Mouse (Mus musculus): ENCODE data around the gene Zer1.

Zer1 gene

DNA sequence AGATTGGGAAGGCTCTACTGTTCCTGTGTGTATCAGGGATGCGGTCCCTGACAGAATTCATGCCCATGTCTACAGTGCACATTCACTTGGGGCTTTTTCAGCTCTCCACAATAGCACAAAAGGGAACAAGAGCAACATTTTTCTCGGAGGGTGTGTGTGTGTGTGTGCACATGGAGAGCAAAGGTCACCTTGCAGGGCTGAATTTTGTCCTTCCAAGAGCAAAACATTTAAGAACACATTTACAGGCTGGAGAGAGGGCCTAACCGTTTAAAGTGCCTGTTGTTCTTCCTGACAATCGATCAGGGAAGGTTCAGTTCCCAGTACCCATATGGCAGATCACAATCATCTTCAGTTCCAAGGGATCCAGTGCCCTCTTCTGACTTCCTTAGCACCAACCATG, 5.8 kb upstream of the Zer1 start:
- in situ Hi-C loops (cut with MboI, MseI): no loop called here

DNA sequence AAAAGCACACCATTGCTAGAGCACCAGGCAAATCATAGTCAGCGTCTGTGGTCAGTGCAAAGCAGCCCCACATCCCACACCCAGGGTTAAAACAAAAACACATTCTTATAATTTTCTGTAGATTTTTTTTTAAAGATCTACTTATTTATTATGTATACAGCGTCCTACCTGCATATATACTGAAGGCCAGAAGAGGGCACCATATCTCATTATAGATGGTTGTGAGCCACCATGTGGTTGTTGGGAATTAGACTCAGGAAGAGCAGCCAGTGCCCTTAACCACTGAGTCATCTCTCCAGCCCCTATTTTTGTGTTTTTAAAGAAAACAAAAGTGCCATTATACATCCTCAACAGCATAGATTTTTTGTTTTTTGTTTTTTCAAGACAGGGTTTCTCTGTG, 4.4 kb upstream of the Zer1 start:
- in situ Hi-C loops (cut with MboI, MseI): no loop called here

DNA sequence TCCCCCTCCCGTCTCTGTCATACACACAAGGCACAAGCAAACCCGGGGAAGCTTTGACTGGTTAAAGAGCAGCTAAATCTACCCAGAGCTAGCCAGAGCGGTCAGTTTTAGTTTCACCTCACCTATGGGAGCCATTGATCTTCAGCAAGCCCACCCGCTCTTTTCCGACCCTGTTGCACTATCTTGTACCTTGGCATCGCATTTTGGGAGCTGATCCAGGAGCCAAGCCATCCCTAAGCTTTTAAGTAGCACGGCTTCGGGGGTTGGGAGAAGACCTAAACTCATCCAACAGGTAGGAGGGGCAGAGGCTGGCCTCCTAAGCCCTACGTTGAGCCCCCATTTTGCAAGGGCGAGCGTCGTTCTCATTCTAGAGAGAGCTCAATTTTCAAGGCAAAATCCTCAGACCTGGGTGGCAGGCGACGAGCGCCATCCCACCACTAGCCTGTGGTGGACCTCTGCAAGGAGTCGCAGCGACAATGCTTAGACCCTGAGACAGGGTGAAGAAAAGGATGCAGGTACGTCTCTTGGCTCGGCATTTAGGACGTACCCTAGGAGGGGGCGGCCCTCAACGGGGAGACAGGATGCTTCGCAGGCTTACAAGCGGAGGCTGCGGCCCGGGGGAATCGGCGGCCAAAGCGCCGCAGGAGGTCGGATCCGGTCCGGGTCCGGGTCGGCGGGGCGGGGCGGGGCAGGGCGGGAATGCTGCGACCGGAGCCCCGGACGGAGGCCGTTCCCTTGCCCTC, 485 bp downstream of the Zer1 start:
- in situ Hi-C loops (cut with MboI, MseI): no loop called here

DNA sequence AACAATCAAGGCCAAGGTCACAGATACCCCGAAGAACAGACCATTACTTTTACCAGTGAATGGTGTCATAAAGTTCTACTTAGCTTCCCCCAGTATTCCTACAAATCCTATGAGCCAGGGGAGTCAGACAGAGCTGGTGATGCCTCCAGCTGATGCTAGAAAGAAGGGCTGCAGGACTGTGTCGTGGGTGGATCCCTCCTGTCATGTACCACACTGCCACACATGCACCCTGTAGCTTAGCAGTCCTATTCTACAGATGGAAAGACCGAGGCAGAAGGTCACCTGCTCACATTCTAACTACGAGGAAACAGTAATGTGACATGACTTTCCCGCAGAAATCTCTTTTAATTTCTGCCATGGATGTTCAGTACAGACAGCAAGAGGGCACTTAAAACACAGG, 1.6 kb downstream of the Zer1 start:
- in situ Hi-C loops (cut with MboI, MseI): no loop called here

DNA sequence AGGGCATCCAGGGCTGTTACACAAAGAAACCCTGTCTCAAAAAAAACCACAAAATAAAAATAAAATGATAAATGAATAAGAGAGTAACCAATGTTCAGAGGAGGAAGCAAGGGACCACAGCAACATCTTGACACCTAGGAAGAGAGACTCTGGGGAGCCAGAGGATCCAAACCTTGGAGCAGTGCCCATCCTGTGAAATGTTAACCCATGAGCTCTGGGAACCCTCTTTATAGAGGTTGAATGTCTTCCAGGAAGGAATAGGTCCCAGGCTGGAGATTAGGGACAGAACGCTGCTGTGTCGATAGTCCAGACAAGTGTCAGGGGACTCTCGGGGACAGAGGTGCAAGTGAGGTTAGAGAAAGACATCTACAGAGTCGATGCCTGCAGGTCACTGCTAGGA, 4.1 kb downstream of the Zer1 start:
- in situ Hi-C loops (cut with MboI, MseI): no loop called here

DNA sequence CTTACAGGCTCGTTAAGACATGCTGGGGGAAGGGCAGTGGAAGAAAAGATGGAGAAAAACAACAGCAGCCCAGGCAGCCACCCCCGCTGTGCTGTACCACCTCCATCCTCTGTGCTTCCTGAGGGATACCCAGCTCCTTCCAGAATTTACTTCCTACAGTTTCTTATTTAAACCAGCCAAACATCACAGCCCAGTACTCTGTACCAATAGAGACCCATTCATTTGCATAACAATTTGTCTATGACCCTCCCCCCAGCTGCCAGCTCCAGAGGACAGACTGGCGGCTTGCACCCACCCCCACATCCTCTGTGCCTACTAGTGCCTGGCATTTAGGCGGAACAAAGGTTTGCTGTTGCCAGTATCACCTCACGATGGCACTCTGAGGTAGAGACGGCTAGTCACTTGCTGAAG, 4.7 kb downstream of the Zer1 start:
- in situ Hi-C loops (cut with MboI, MseI): no loop called here

DNA sequence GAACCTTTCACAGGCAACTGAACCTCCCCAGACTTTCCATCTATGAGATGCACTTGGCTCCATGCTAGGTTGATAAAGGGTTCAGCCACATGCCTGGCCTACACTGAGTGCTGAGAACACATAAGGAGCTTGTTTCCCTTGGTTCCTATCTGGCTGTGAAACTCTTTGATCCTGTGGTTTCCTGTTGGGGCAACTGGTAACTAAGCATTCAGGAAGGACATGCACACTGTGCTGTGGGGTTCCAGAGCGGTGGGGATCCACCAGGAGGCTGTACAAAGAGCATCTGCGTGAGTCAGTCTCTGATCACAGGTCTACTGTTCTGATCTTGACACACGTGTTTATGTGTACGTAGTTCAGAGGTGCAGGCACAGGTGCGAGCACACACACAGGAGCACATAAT, 11.8 kb downstream of the Zer1 start:
- in situ Hi-C loops (cut with MboI, MseI): no loop called here

DNA sequence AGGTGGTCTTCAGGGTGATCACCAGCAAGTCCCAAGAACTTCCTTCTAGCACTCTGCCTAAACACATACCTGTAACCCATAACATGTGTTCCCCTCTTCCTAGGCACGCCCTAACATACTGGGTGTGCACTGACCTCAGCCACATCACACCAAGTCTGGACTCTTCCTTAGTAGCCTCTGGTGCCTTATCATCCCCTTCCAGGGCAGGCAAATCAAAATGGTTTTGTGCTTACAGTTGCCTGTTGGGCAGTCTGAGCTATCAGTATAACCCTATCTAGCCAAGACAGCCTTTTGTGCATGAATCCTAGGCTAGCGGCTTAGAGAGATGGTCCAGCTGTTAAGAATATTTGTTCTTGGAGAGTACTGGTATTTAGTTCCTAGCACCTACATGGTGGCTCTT, 12.9 kb downstream of the Zer1 start:
- in situ Hi-C loops (cut with MboI, MseI): no loop called here

DNA sequence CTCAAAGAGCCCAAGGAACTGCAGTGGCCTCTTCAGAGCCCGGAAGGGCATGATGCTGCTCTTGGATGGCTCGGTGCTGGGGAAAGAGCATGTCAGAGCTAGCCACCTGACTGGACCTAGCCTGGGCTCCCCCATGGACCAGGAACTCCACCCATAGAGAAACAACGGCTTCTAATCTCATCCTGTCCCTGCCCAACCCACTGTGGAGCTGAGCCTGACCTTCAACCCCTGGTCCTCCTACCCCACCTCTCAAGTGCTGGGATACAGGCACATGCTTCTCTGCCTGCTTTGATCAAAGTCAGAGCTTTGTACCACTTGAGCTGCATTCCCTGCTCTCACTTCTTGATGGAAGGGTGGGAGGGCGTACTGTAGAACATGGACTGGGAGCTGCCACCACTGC, 16.1 kb downstream of the Zer1 start:
- in situ Hi-C loops (cut with MboI, MseI): loop anchor here (10.0 kb wide), 1 partner anchor 57 kb away; no protein-coding TSS in a partner anchor

DNA sequence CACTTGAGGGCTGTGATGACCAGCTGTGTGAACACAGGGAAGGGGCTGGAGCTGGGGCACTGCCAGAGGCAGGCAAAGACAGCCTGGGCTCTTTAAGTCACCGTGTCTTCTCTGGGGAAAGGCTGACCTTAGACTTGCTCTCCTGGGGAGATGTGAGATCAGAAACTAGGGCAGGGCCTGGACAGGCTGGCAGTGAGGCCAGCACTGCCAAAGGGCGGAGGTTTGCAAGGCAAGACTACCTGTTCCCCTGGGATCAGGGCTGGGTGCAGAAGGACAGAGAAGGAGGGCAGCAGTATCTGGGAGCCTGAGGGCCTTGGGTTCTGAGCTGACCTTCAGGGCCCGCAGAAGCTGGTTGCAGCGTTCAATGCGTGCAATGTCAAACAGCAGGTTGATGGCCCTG, 16.7 kb downstream of the Zer1 start:
- in situ Hi-C loops (cut with MboI, MseI): loop anchor here (10.0 kb wide), 1 partner anchor 57 kb away; no protein-coding TSS in a partner anchor

DNA sequence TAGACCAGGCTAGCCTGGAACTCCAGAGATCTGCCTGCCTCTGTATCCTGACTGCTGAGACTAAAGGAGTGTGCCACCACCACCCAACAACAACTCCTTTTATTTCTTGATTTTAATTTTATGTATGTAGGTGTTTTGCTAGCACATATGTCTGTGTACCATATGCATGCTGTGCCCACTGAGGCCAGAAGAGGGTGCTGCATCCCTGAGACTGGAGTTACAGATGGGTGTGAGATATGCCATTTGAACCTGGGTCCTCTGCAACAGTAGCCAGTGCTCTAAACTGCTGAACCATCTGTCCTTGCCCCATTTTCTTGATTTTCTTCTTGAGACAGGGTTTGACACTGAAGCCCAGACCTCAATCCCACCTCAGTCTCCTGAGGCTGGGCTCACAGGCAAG, 18.0 kb downstream of the Zer1 start:
- in situ Hi-C loops (cut with MboI, MseI): loop anchor here (10.0 kb wide), 1 partner anchor 58 kb away; no protein-coding TSS in a partner anchor

DNA sequence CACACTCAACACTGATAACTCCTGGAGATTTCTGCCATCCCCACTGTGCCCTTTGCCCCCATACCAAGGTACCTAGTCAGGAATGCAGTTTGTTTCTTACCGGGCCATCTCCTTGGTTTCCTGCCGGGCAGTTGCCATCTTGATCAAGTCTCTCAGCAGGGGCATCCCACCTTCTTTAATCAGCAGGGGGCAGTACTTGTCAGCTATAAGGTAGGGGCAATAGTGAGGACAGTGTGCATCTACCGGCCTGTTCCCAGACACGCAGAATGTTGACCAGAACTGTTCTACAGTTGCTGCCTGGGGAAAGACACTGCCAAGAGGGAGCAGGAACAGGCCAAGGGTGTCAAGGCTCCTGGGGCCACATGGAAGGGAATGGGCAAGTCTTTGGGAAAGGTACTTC, 24.2 kb downstream of the Zer1 start:
- in situ Hi-C loops (cut with MboI, MseI): loop anchor here (10.0 kb wide), 1 partner anchor 65 kb away; no protein-coding TSS in a partner anchor

DNA sequence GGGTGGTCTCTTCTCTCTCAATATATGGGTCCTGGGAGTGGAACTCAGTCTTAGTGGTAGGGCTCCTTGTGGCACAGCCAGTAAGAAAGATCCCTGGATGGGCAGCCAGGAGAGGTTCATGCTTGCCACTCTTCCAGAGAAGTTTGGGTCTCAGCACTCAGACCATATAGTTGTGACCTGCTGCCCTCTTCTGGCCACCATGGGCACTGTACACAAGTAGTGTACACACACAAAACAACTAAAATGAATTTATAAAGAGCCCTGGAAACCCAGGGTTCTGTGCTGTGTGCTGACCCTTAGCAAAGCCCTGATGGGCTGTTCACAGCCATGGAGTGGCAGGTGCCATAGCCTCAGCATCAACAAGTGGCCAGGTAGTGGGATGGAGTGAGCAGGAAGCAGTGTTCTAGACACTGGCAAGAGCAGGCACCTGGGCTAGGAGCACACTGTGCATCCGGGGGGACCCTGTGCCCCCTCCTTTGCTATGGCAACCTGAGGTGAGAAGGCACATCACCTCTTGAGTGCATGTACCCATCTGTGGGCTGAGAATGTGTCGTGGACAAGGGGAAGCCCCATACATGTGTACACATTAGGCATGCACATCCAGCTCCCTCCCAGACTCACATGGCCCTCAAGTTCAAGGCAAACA, 28.4 kb downstream of the Zer1 start:
- in situ Hi-C loops (cut with MboI, MseI): loop anchor here in 1 of 2 experiments (5.0 kb wide), 1 partner anchor 54 kb away; no protein-coding TSS in a partner anchor

DNA sequence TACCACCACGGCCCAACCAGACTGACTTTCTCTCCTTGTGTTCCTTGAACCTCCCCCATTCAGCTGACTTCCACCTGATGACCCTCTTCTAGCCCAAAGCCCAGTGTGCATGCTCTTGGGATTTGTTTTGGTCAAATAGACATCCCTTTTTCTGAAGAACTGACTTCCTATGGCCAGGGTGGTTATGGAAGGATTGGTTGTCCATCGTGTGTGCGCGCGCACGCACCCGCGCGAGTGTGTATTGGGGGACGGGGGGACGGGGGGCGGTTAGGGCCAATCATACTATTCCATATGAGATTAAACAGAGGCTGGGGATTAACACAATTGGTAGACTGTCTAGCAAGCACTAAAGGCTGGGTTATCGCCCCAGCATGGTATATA, 30.2 kb downstream of the Zer1 start:
- in situ Hi-C loops (cut with MboI, MseI): loop anchor here in 1 of 2 experiments (5.0 kb wide), 1 partner anchor 47 kb away; the partner anchor contains the start of gene Wdr34

DNA sequence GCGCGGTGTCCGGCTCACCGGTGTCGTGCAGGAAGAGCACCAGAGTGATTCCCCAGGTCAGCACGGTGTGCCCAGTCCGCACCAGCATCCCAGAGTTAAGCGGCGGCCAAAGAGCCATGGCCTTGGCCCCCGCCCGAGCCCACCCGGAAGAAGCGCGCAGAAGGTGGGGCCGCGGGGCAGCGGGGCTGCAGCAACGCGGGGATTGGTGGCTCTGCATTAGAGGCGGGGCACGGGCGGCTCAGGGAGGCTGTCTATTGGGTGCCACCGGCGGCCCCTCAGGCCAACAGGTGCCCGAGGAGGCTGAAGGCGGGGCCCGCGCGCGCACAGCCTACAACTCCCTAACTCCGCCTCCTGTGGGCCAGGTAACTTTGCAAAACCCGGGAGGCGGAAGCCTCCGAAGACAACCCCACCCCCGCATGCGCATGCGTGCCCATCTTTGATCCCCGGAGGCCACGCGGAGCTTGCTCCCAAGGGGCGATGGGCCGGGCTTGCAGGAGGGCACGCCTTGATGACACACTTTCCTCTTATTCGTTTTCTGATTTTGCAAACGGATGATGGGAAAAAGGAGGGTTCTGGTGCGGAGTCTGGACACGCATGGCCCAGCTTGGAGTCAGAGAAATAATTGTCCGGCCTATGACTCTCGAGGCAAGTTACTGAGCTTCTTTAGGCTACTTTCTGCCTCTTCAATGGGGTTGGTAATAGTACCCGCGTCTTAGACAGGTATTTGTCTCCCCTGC, 30.7 kb downstream of the Zer1 start, which contains the start of gene Zdhhc12:
TSS of gene Zdhhc12 (minus strand) at position 178 of the 737 bp plus-strand sequence.
- in situ Hi-C loops (cut with MboI, MseI): loop anchor here in 1 of 2 experiments (5.0 kb wide), 1 partner anchor 46 kb away; the partner anchor contains the start of gene Wdr34

DNA sequence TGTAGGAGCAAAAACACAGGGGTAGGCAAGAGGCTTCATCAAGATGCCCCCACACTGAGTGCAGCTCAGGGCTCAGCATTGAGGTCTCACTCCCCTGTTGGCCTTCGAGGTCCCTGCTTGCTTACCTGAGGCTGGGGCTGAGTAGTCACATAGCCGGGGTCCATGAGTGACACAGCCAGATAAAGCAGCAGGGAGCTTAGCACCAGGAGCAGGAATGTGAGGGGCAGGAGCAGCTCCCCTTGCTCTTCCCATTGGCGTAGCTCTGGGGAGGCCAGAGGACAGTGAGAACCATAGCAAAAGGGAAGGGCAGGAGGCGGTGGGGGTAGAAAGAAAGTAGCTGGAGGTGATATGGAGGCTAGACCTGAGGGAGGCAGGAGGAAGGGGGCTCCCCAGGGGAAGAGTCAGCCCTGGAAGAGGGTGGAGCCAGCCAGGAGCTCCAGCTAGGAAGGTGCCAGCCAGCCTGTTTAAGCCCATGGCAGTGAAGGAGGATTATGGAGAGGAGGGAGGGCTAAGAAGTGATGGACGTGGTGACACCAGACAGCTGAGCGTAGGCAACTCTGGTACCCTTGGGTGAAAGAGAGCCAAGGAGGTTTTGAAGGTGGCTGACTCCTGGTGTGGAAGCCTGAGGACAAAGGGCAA, 32.0 kb downstream of the Zer1 start:
- in situ Hi-C loops (cut with MboI, MseI): loop anchor here in 1 of 2 experiments (5.0 kb wide), 1 partner anchor 45 kb away; the partner anchor contains the start of gene Wdr34

DNA sequence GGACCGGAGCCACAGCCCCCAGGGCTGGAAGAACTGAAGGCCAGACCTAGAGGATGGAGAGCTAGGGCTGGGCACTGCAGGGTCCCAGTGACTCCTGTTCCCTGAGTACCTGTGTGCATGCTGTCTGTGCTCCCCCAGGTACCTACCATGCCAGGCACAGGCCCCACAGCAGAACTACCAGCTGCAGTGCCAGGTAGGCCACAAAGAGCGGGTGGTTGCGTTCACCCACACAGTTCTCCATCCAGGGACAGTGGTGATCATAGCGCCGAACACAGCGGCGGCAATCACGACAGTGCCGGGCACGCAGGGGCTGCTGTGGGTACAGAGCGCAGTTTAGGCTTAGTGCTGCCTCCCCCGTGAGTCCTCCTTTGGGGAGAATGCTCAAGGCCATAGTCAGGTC, 32.9 kb downstream of the Zer1 start:
- in situ Hi-C loops (cut with MboI, MseI): loop anchor here in 1 of 2 experiments (5.0 kb wide), 1 partner anchor 44 kb away; the partner anchor contains the start of gene Wdr34

DNA sequence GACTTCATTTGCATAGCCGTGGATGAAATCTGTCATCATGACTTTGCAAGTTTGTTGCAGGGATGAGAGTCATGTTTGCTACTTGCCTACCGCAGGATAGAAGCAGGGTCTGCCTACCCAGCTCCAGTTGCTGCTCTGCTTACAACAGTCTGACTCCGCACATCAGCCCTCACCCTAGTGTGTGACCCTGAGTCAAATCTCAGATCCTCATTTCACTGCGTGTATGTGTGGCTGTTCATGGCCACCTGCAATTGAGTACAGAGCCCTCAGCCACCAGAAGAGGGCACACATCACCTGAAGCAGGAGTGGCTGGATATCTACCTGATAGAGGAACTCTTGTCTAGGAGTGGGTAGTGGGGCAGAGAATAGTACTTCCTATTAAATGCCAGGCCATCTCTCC, 37.1 kb downstream of the Zer1 start:
- in situ Hi-C loops (cut with MboI, MseI): loop anchor here in 1 of 2 experiments (10.0 kb wide), 1 partner anchor 463 kb away; no protein-coding TSS in a partner anchor

DNA sequence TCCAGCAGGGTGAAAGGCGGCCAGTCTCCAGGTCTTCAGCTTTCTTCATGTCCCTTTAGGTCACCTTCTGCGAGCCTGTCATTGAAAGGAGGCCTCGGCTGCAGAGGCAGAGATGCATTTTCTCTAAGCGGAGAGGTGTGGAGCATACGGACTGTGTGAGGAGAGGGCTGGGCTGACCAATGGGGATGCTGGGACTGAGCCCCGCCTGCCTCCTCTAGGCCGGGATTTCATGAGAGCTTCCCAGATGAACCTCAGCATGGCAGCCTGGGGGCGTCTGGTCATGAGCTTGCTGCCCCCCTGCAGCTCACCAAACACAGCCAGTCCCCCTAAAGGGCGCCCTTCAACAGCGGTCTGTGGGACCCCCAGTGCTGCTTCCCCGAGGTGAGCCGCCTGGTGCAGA, 39.8 kb downstream of the Zer1 start:
- in situ Hi-C loops (cut with MboI, MseI): loop anchor here in 1 of 2 experiments (10.0 kb wide), 1 partner anchor 460 kb away; no protein-coding TSS in a partner anchor

DNA sequence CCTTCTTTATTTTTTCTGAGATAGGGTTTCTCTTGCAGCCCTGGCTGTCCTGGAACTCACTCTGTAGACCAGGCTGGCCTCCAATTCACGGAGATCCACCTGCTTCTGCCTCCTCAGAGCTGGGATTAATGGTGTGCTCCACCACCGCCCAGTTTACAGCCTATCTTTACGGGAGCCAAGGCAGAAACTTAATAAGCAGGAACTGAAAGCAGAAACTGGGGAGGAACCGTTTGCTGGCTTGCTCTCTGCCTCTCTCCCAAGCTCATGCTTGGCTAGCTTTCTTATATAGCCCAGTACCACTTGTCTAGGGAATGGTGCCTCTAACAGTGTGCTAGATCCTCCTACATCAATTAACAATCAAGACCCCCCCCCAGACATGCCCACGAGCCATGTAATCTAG, 40.3 kb downstream of the Zer1 start:
- in situ Hi-C loops (cut with MboI, MseI): loop anchor here in 1 of 2 experiments (10.0 kb wide), 1 partner anchor 459 kb away; no protein-coding TSS in a partner anchor
